Mouse (Mus musculus) kidney, postnatal 0 days (tissue): Measurements from ENCODE around the gene Comt. TPM values are rescaled to one million over a fixed set of nuclear protein-coding genes. Genes with fewer than 3 reads are reported as not detected.

ENCODE experiments used
- ATAC-seq: fragments of 200-750 bp; cut with Nextera tagmentation; replicated peaks from 2 replicates; pipeline ENCODE4 v1.8.0; 2017; ENCODE audit warnings: low read depth, moderate number of reproducible peaks, moderate TSS enrichment, moderate library complexity; ENCODE audit not compliant: low FRiP score
- DNase-seq: peaks from one replicate; pipeline ENCODE4 v3.0.0-alpha.2; 2016; ENCODE audit warnings: low spot score
- H3K27ac ChIP-seq: fragments of 300-500 bp; sonication (generic); 2 replicates; pipeline ENCODE4 v1.5.1; 2014; ENCODE audit warnings: mild to moderate bottlenecking
- H3K27me3 ChIP-seq: fragments of 300-500 bp; sonication (generic); 2 replicates; pipeline ENCODE4 v1.6.1; 2014; ENCODE audit warnings: low read length, mixed read lengths; ENCODE audit not compliant: insufficient read depth
- H3K36me3 ChIP-seq: fragments of 300-500 bp; sonication (generic); 2 replicates; pipeline ENCODE4 v1.6.1; 2014; ENCODE audit warnings: low read length, mixed read lengths; ENCODE audit not compliant: insufficient read depth
- H3K4me1 ChIP-seq: fragments of 300-500 bp; sonication (generic); replicated peaks from 2 replicates; pipeline ENCODE4 v1.6.1; 2014; ENCODE audit warnings: antibody characterized with exemption, low read length, mixed read lengths; ENCODE audit not compliant: insufficient read depth
- H3K4me2 ChIP-seq: fragments of 300-500 bp; sonication (generic); 2 replicates; pipeline ENCODE4 v1.6.1; 2014; ENCODE audit warnings: mild to moderate bottlenecking, low read length, moderate library complexity, mixed read lengths
- H3K4me3 ChIP-seq: fragments of 300-500 bp; sonication (generic); replicated peaks from 2 replicates; pipeline ENCODE4 v1.5.1; 2014; ENCODE audit warnings: low read depth, low read length
- H3K9ac ChIP-seq: fragments of 300-500 bp; sonication (generic); 2 replicates; pipeline ENCODE4 v1.6.1; 2014; ENCODE audit warnings: low read depth, low read length
- H3K9me3 ChIP-seq: fragments of 300-500 bp; sonication (generic); replicated peaks from 2 replicates; pipeline ENCODE4 v1.6.1; 2016; ENCODE audit warnings: low read length, inconsistent platforms, mixed read lengths
- CTCF ChIP-seq: IDR thresholded peaks from 2 replicates; pipeline ENCODE4 v1.5.1; 2016; ENCODE audit warnings: antibody characterized with exemption, low read depth, mild to moderate bottlenecking, moderate library complexity
- WGBS: fragments of 180-500 bp; shearing (Covaris S2); extraction: QIAGEN DNeasy Blood & Tissue Kit; methylation state at CpG from one replicate; pipeline ENCODE4 v1.1.7; 2014; 5-methylcytosine and 5-hydroxymethylcytosine counted together
- polyA plus RNA-seq: library from polyadenylated mRNA; unstranded; fragments of >200 nt; fragmentation: Nextera tagmentation; extraction: Ambion mirVana; gene quantifications from 2 replicates; pipeline ENCODE4 v1.2.1, GENCODE M21; 2015

The Comt gene
- polyA plus RNA-seq, 1 experiment from 2014 or later = 107 TPM

DNA sequence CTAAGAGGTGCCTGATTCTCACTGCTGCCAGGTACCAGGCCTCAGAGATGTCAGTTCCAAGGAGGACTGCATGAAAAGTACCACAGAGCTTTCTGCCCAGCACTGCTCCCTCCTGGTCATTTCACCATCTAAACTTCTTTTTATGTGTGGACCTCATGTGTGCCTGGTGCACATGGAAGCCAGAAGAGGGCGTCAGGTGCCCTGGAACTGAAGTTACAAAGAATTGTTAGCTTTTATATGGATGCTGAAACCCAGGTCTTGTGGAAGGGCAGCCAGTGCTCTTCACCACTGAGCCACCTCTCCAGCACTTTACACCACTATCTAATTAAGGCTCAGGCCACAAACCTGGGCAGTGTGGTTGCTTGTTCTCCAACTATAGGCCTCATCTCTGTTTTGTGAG lies 44.2 kb upstream of the Comt start:
- WGBS = 48% methylated on average over 1 of the region's 1 CpGs

DNA sequence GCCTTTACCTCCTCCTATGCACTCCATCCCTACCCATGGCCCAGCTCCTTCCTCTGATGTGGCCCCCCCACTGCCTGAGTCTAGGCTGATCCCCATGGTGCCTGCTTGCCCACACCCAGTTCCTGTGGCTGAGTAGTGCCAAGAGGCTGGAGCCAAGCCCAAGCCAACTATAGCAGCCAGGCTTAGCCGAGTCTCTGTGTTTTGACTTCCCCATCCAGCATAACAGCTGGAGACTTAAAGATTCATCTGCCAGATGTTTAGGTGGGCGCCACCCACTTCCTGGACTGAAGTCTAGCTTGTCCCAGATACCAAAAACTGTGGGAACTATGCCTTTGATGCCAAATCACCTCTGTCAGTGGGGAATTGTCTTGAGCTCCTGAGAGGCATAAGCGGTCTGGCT lies 37.6 kb upstream of the Comt start:
- Histone ChIP-seq H3K27me3 (no peaks in the 10 kb centered on the region), H3K27ac (no peak overlapping the region), H3K4me1 (0 out of 2 replicates have a peak, but pooled peaks cover 4% of the 10 kb centered on the region), H3K9me3 (no peaks in the 10 kb centered on the region), H3K4me2 (no peak overlapping the region), H3K36me3 (no peaks in the 10 kb centered on the region), H3K9ac (no peak overlapping the region), H3K4me3 (no peak overlapping the region)
- ATAC-seq = no peak
- TF ChIP-seq CTCF = no peak
- 60% methylated on average over 3 of the region's 3 CpGs for WGBS
- no peak for DNase-seq

More for the DNA sequence above, 44.2 kb upstream of the Comt start:
- Histone ChIP-seq H3K4me1 (no peaks in the 10 kb centered on the region), H3K4me2 (no peak overlapping the region), H3K9ac (no peak overlapping the region), H3K4me3 (no peak overlapping the region), H3K9me3 (no peaks in the 10 kb centered on the region), H3K27ac (no peak overlapping the region), H3K27me3 (no peaks in the 10 kb centered on the region), H3K36me3 (no peaks in the 10 kb centered on the region)
- no peak for DNase-seq
- peak; percentile 51 for TF ChIP-seq CTCF
- no peak for ATAC-seq

DNA sequence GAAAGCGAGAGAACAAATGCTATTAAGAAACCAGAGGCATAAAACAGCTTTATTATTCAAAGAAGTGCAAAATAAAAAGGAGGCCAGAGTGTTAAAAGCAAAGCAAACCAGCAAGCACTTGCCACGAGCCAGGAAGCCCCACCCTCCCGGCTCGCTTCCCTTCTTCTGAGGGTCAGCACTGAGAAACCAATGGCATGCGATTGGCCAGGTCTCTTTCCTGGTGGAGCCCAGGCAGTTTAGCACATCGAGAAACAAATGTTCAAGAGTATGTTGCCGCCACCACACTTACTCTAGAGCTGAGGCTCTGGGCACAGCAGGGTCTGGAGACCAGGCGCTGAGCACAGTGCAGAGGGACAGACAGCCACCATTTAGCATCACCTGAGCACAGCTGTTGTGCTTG lies 35.9 kb upstream of the Comt start:
- DNase-seq = no peak
- ATAC-seq = no peak
- H3K9ac ChIP-seq = no peak overlapping the region

GRCm38 (mm10) chr16:18462031-18462430 lies 35.4 kb upstream of the Comt start:
- WGBS = 75% methylated on average over 9 of the region's 9 CpGs
- DNase-seq = no peak
- Histone ChIP-seq H3K4me2 (no peak overlapping the region), H3K27ac (no peak overlapping the region), H3K4me1 (0 out of 2 replicates have a peak, but pooled peaks cover 4% of the 10 kb centered on the region), H3K36me3 (peaks cover 3% of the 10 kb centered on the region; the same call in 1 of the 2 replicates), H3K27me3 (no peaks in the 10 kb centered on the region), H3K9ac (no peak overlapping the region), H3K4me3 (no peak overlapping the region), H3K9me3 (no peaks in the 10 kb centered on the region)
- no peak for ATAC-seq
- TF ChIP-seq CTCF = no peak

More for the DNA sequence above, 35.9 kb upstream of the Comt start:
- H3K4me3 ChIP-seq = no peak overlapping the region
- H3K4me2 ChIP-seq = no peak overlapping the region
- no peak for TF ChIP-seq CTCF
- H3K9me3 ChIP-seq = no peaks in the 10 kb centered on the region
- H3K36me3 ChIP-seq = no peaks in the 10 kb centered on the region
- 0 out of 2 replicates have a peak, but pooled peaks cover 4% of the 10 kb centered on the region for H3K4me1 ChIP-seq
- no peaks in the 10 kb centered on the region for H3K27me3 ChIP-seq
- 55% methylated on average over 8 of the region's 8 CpGs for WGBS
- H3K27ac ChIP-seq = no peak overlapping the region

DNA sequence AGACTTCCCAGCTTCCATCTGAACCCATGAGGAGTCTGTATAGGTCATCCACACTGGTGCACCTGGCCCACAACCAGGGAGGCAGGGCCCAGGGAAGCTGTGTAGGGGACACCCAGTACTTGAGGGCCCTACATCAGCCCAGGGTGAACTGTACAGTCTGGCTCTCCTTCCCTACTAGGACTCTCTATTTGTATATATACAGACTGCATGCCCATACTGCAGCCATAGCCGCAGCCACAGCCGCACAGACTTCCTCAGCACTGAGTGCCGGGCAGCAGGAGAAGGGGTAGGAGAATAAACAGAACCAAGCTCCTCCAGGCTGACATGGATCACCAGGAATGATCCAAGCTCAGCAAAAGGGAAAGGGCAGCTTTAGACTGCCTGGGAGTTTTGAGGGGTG lies 34.2 kb upstream of the Comt start:
- Histone ChIP-seq H3K4me3 (no peak overlapping the region), H3K36me3 (peaks cover 10% of the 10 kb centered on the region), H3K27ac (no peak overlapping the region), H3K27me3 (no peaks in the 10 kb centered on the region), H3K4me1 (0 out of 2 replicates have a peak, but pooled peaks cover 4% of the 10 kb centered on the region), H3K9me3 (no peaks in the 10 kb centered on the region), H3K9ac (no peak overlapping the region), H3K4me2 (no peak overlapping the region)
- DNase-seq (no peak), ATAC-seq (no peak)
- no peak for TF ChIP-seq CTCF
- WGBS = 95% methylated on average over 3 of the region's 3 CpGs

DNA sequence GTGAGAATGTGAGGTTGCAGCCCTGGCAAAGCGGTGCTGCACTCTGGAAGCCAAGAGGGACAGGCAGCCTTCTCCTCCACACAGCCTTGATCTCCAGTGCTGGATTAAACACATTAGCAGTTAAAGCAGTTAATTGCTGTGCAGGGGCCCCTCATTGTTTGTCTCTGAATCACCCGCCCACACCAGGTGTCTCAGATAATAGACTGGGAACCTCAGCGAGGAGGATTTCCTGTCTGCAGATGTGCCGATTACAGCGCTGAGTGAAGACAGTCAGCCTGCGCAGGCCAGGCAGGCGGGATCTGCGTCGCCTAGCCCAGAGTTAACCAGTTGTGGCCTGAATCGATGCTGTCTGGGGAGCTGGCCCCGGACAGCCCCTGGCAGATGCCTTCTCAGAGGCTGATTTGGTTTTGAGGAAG lies 33.3 kb upstream of the Comt start:
- 8% methylated on average over 11 of the region's 11 CpGs for WGBS
- H3K36me3 ChIP-seq = peaks cover 11% of the 10 kb centered on the region
- no peak overlapping the region for H3K4me3 ChIP-seq
- peak; percentile 49; the same call in 1 of the 2 replicates for ATAC-seq
- no peak overlapping the region for H3K9ac ChIP-seq
- H3K9me3 ChIP-seq = no peaks in the 10 kb centered on the region
- H3K4me2 ChIP-seq = peak overlapping the region; percentile 15; the same call in 1 of the 2 replicates
- 0 out of 2 replicates have a peak, but pooled peaks cover 4% of the 10 kb centered on the region for H3K4me1 ChIP-seq
- DNase-seq = peak; percentile 54
- H3K27ac ChIP-seq = no peak overlapping the region
- TF ChIP-seq CTCF = no peak
- H3K27me3 ChIP-seq = no peaks in the 10 kb centered on the region
